Mouse (Mus musculus) lung, adult 2 months (tissue): ENCODE measurements around the gene Efcab2.

Experiments
- CTCF ChIP-seq: fragments of 200-500 bp; IDR thresholded peaks from 2 replicates; pipeline ENCODE4 v1.5.1; 2011; ENCODE audit warnings: mild to moderate bottlenecking, low read length, control low read depth; ENCODE audit not compliant: insufficient read depth
- POLR2A ChIP-seq: fragments of 200-500 bp; IDR thresholded peaks from 2 replicates; pipeline ENCODE4 v1.6.1; 2011; ENCODE audit warnings: low read depth, mild to moderate bottlenecking, control low read depth, low read length, borderline replicate concordance; ENCODE audit errors: extremely low read depth

DNA sequence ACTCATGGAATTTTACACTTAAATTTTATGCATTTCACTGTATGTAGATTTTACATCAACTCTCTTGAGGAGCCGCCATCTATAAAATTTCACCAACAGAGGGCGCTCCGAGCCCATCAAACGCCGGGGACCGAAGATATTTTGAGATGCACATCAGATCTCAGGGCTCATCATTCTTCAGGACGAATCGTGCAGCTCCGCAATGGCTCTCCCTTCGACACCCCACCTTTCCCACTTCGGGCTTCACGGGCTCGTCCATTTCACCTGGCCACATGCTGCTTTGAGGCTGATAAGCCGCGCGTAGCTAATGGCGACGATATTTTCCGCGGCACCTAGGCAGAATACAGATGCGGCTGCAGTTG is 121.3 kb downstream of the Efcab2 start:
- TF ChIP-seq POLR2A: no peak
- TF ChIP-seq CTCF: peak; percentile 63
